Mouse (Mus musculus) stomach, embryonic 15.5 days (tissue): ENCODE measurements around the gene Tuba1c. TPM values are rescaled to one million over a fixed set of nuclear protein-coding genes. Genes with fewer than 3 reads are reported as not detected.
"Not testable (repeated sequence)": the region's sequence is repeated elsewhere in the genome, so short reads cannot be mapped to it uniquely, and the experiment has no call there.

Experiments
- ATAC-seq: fragments of 200-750 bp; cut with Nextera tagmentation; 2 replicates; pipeline ENCODE4 v1.8.0; 2017; ENCODE audit warnings: low read depth, moderate number of reproducible peaks, moderate TSS enrichment; ENCODE audit not compliant: insufficient read depth, low FRiP score
- H3K27ac ChIP-seq: fragments of 300-500 bp; sonication (generic); 2 replicates; pipeline ENCODE4 v1.5.1; 2015; ENCODE audit warnings: mild to moderate bottlenecking, inconsistent platforms
- H3K27me3 ChIP-seq: fragments of 300-500 bp; sonication (generic); replicated peaks from 2 replicates; pipeline ENCODE4 v1.6.1; 2015; ENCODE audit warnings: inconsistent platforms
- H3K36me3 ChIP-seq: fragments of 300-500 bp; sonication (generic); 2 replicates; pipeline ENCODE4 v1.6.1; 2015; ENCODE audit warnings: inconsistent platforms
- H3K4me1 ChIP-seq: fragments of 300-500 bp; sonication (generic); 2 replicates; pipeline ENCODE4 v1.6.1; 2015; ENCODE audit warnings: inconsistent platforms
- H3K4me2 ChIP-seq: fragments of 300-500 bp; sonication (generic); 2 replicates; pipeline ENCODE4 v1.6.1; 2015; ENCODE audit warnings: mild to moderate bottlenecking, inconsistent platforms
- H3K4me3 ChIP-seq: fragments of 300-500 bp; sonication (generic); replicated peaks from 2 replicates; pipeline ENCODE4 v1.5.1; 2015; ENCODE audit warnings: inconsistent platforms
- H3K9ac ChIP-seq: fragments of 300-500 bp; sonication (generic); 2 replicates; pipeline ENCODE4 v1.6.1; 2015; ENCODE audit warnings: inconsistent platforms
- H3K9me3 ChIP-seq: fragments of 300-500 bp; sonication (generic); 2 replicates; pipeline ENCODE4 v1.6.1; 2016; ENCODE audit warnings: inconsistent platforms
- WGBS: fragments of 180-500 bp; shearing (Covaris S2); methylation state at CpG from one replicate; pipeline ENCODE4 v1.1.7; 2015; 5-methylcytosine and 5-hydroxymethylcytosine counted together
- polyA plus RNA-seq: library from polyadenylated mRNA; unstranded; fragments of >200 nt; fragmentation: Nextera tagmentation; extraction: Ambion mirVana; gene quantifications from 2 replicates; pipeline ENCODE4 v1.2.1, GENCODE M21; 2015

Gene Tuba1c
- polyA plus RNA-seq, 1 experiment from 2014 or later = 196 TPM

DNA sequence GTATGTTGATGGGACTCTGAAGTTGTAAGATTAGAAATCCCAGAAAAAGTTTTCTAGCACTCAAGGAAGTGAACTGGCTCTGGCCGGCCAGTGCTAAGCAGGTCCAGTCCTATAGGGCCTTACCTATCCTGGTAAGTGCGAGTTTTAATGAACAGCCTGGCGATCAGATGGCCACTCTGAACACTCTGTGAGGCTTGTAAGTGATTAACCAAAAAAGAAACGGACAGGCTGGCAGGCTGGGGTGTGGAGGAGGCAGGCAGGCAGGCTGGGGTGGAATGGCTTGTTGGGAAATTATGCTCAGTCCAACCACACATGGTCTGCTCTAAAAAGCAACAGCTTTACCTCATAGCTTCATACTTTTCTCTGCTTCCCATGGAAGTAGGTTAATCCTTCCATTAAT lies 5.7 kb downstream of the Tuba1c start:
- no peak for ATAC-seq
- H3K9me3 ChIP-seq = no peaks in the 10 kb centered on the region
- no peak overlapping the region for H3K4me3 ChIP-seq
- no peak overlapping the region for H3K9ac ChIP-seq
- peaks cover 15% of the 10 kb centered on the region; the same call in 1 of the 2 replicates for H3K4me1 ChIP-seq
- peaks cover 28% of the 10 kb centered on the region for H3K36me3 ChIP-seq
- H3K27ac ChIP-seq = no peak overlapping the region
- H3K4me2 ChIP-seq = no peak overlapping the region
- no peaks in the 10 kb centered on the region for H3K27me3 ChIP-seq
- 80% methylated on average over 4 of the region's 4 CpGs for WGBS

DNA sequence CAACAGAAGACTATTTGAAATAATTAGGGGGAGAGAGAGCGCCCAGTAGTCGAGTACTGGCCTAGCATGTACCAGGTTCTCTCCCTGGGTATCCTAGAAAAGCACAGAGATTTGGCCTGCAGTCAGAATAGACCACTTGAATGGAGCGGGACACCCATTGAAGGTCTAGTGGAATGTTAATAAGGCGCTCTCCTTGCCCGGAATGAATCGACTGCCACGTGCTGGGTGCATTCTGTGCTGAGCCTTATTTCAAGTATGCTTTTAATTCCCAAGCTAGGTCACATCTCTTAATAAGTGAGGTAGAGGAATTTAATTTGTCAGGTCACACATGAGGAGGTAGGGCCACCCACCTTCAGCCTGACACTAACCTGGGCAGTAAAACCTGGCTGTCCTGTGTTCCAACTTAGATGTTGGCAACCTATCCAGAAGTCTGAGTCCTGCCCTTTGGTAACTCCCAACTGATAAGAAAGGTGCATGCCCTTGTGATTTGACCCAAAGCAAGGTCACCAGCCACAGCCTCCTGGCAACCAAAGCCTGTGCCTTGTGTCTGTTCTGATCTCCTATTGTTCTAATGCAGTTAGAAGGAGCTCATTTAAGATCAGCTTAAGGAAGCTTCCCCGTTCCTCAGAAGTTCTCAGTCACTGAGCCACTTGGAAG lies 6.7 kb downstream of the Tuba1c start:
- no peaks in the 10 kb centered on the region for H3K27me3 ChIP-seq
- ATAC-seq = no peak
- no peaks in the 10 kb centered on the region for H3K9me3 ChIP-seq
- no peak overlapping the region for H3K4me2 ChIP-seq
- H3K27ac ChIP-seq = no peak overlapping the region
- 95% methylated on average over 8 of the region's 8 CpGs for WGBS
- H3K36me3 ChIP-seq = peaks cover 28% of the 10 kb centered on the region
- no peak overlapping the region for H3K4me3 ChIP-seq
- H3K9ac ChIP-seq = no peak overlapping the region
- H3K4me1 ChIP-seq = peaks cover 19% of the 10 kb centered on the region; the same call in 1 of the 2 replicates

DNA sequence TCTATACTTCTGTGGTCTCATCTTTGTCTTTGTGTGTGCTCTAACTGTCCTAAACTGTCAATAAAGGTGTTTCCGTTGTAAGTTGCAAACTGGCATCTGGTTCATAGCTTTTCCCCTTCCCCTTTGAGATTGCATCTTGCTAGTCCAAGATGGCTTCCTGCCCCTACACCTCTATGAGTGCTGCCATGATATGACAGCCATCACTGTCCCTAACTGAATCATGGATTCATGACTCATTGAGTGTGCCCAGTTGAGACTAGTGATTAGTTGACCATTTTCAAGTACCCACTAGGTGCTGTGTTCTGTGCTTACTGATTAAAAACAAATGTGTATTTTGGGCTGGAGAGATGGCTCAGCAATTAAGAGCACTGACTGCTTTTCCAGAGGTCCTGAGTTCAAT lies 8.3 kb downstream of the Tuba1c start:
- H3K36me3 ChIP-seq = peaks cover 28% of the 10 kb centered on the region
- no peaks in the 10 kb centered on the region for H3K9me3 ChIP-seq
- no peak overlapping the region for H3K9ac ChIP-seq
- H3K4me1 ChIP-seq = peaks cover 12% of the 10 kb centered on the region; the same call in 1 of the 2 replicates
- no peak overlapping the region for H3K4me3 ChIP-seq
- WGBS = 85% methylated on average over 1 of the region's 1 CpGs
- no peaks in the 10 kb centered on the region for H3K27me3 ChIP-seq
- no peak for ATAC-seq
- no peak overlapping the region for H3K27ac ChIP-seq
- H3K4me2 ChIP-seq = no peak overlapping the region

DNA sequence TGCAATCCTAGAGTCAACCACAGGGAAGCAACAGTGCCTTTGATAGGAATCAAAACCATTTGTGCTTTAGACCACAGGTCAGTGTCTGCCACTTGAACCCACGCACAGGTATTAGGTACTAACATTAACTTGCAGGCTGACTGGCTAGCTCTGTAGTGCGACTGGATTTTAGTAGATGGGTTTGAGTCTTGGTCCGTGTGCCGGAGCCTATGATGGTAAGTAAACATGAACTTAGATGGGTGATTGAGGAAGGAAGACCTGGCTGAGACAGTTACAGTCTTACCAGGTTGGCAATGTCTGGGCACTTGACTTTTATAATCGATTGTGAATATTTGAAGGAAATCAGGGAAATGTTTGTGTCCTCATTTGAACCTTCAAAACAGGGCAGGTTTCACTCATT lies 9.1 kb downstream of the Tuba1c start:
- Histone ChIP-seq H3K27ac (no peak overlapping the region), H3K9ac (no peak overlapping the region), H3K27me3 (no peaks in the 10 kb centered on the region), H3K36me3 (peaks cover 28% of the 10 kb centered on the region), H3K4me3 (no peak overlapping the region), H3K4me1 (peaks cover 5% of the 10 kb centered on the region; the same call in 1 of the 2 replicates), H3K4me2 (no peak overlapping the region), H3K9me3 (no peaks in the 10 kb centered on the region)
- no peak for ATAC-seq
- WGBS = 87% methylated on average over 5 of the region's 5 CpGs

- H3K4me2 ChIP-seq = no peak overlapping the region
- H3K36me3 ChIP-seq = peaks cover 28% of the 10 kb centered on the region
- 0 out of 2 replicates have a peak, but pooled peaks cover 4% of the 10 kb centered on the region for H3K4me1 ChIP-seq
- WGBS = 79% methylated on average over 4 of the region's 4 CpGs
- no peak for ATAC-seq
- no peak overlapping the region for H3K9ac ChIP-seq
- H3K27ac ChIP-seq = no peak overlapping the region
- H3K9me3 ChIP-seq = no peaks in the 10 kb centered on the region
- no peak overlapping the region for H3K4me3 ChIP-seq
- H3K27me3 ChIP-seq = no peaks in the 10 kb centered on the region
Observed at GRCm38 (mm10) chr15:99039306-99039705, 9.6 kb downstream of the Tuba1c start.

GRCm38 (mm10) chr15:99039996-99040919 lies 10.6 kb downstream of the Tuba1c start:
- H3K4me2 ChIP-seq = no peak overlapping the region

DNA sequence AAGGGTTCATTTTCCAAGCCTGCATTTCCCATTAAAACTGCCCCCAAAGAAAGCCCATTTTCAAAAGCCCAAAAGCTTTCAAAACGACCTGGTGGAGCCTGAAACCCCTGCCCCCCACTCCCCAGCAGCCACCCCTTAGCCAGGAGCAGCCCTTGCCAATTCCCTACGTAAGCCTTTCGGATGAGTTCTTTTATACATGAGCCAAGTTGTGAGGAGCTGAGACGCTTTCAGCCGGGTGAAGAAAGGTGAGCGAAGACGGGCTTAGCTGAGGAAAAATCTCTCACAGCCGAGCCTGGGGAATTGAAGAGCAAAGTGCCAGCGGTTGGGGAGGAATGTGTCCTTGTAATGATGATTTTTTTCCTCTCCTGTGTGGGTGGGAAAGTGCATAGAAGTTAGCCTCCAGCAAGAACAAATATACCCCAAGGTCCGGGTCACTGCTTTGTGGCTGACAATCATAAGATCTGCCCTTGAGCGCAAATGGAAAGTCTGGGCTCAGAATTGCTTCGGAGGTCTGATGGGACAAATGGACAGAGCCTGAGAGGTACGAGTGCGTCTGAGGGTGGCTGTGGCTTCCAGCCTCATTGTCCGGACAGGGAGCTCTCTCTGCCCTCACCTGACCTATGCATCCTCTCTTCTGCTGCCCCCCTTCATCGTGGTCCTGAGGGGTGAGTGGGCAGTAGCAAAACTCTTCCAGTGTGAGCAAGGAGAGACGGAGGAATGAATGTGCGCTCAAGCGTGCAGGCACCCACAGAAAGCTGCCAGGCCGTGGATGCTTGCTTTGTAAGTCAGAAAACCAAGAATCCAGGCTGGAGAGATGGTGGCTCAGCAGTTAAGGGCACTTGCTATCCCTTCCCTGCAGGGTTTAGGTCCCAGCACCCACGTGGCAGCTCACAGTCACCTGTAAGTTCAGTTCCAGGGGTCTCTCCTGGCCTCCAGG lies 11.5 kb downstream of the Tuba1c start:
- Histone ChIP-seq H3K27me3 (no peaks in the 10 kb centered on the region), H3K36me3 (peaks cover 12% of the 10 kb centered on the region), H3K27ac (no peak overlapping the region), H3K9me3 (no peaks in the 10 kb centered on the region), H3K4me3 (no peak overlapping the region), H3K4me2 (no peak overlapping the region), H3K4me1 (0 out of 2 replicates have a peak, but pooled peaks cover 4% of the 10 kb centered on the region), H3K9ac (no peak overlapping the region)
- 52% methylated on average over 21 of the region's 21 CpGs for WGBS
- ATAC-seq = no peak

More at GRCm38 (mm10) chr15:99039996-99040919, 10.6 kb downstream of the Tuba1c start:
- ATAC-seq = 0 out of 2 replicates have a peak, but pooled peaks have one; percentile 6
- Histone ChIP-seq H3K4me3 (no peak overlapping the region), H3K4me1 (0 out of 2 replicates have a peak, but pooled peaks cover 4% of the 10 kb centered on the region), H3K9ac (no peak overlapping the region), H3K27me3 (no peaks in the 10 kb centered on the region), H3K27ac (no peak overlapping the region), H3K9me3 (no peaks in the 10 kb centered on the region), H3K36me3 (peaks cover 19% of the 10 kb centered on the region)
- WGBS = 62% methylated on average over 26 of the region's 26 CpGs

DNA sequence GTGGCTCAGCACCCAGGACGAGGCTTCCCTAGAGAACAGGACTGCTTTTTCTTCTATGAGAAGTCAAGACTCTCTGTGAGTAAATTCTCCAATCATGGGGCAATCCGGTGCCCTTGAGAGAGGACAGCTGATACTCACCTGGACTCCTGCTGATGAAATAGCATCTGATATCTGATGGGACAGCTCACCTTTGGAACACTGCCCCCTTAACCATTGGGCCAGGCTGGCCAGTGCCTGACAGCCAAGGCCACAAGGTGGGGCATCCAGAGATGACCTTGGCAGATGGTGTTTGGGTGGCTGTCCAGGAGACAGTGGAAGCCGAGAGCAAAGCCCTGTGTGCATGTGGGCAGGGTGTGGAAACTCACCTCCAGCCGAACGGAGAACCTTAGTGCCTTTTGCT lies 12.6 kb downstream of the Tuba1c start:
- Histone ChIP-seq H3K9me3 (no peaks in the 10 kb centered on the region), H3K4me1 (0 out of 2 replicates have a peak, but pooled peaks cover 4% of the 10 kb centered on the region), H3K9ac (no peak overlapping the region), H3K27me3 (no peaks in the 10 kb centered on the region), H3K4me2 (no peak overlapping the region), H3K4me3 (no peak overlapping the region), H3K36me3 (0 out of 2 replicates have a peak, but pooled peaks cover 5% of the 10 kb centered on the region), H3K27ac (no peak overlapping the region)
- 76% methylated on average over 5 of the region's 5 CpGs for WGBS
- ATAC-seq = no peak

- Histone ChIP-seq H3K36me3 (no peaks in the 10 kb centered on the region), H3K27me3 (no peaks in the 10 kb centered on the region), H3K27ac (no peak overlapping the region; the same call in 1 of the 2 replicates), H3K4me1 (0 out of 2 replicates have a peak, but pooled peaks cover 4% of the 10 kb centered on the region), H3K4me3 (no peak overlapping the region), H3K4me2 (no peak overlapping the region), H3K9ac (no peak overlapping the region), H3K9me3 (no peaks in the 10 kb centered on the region)
- peak; percentile 16; the same call in 1 of the 2 replicates for ATAC-seq
- 34% methylated on average over 3 of the region's 3 CpGs for WGBS
Observed at GRCm38 (mm10) chr15:99044854-99045253, 15.2 kb downstream of the Tuba1c start.

- H3K27me3 ChIP-seq, H3K9ac ChIP-seq, H3K36me3 ChIP-seq, ATAC-seq, H3K4me2 ChIP-seq, H3K4me3 ChIP-seq, H3K9me3 ChIP-seq, H3K4me1 ChIP-seq, H3K27ac ChIP-seq: not testable (repeated sequence)
- 83% methylated on average over 6 of the region's 6 CpGs for WGBS
Observed at GRCm38 (mm10) chr15:99045734-99046133, 16.0 kb downstream of the Tuba1c start.
